Mouse (Mus musculus) intestine, embryonic 16.5 days (tissue): ENCODE measurements around the gene Olfr1278. TPM values are rescaled to one million over a fixed set of nuclear protein-coding genes. Genes with fewer than 3 reads are reported as not detected.
"Not testable (repeated sequence)": the region's sequence is repeated elsewhere in the genome, so short reads cannot be mapped to it uniquely, and the experiment has no call there.

ENCODE experiments used
- ATAC-seq: fragments of 200-750 bp; cut with Nextera tagmentation; 2 replicates; pipeline ENCODE4 v1.8.0; 2017; ENCODE audit warnings: moderate TSS enrichment, moderate library complexity
- H3K27ac ChIP-seq: fragments of 300-500 bp; sonication (generic); 2 replicates; pipeline ENCODE4 v1.5.1; 2014; ENCODE audit warnings: mild to moderate bottlenecking, low read length
- H3K27me3 ChIP-seq: fragments of 300-500 bp; sonication (generic); replicated peaks from 2 replicates; pipeline ENCODE4 v1.6.1; 2014; ENCODE audit warnings: low read length, control low read depth, mixed read lengths; ENCODE audit not compliant: control insufficient read depth, insufficient read depth
- H3K36me3 ChIP-seq: fragments of 300-500 bp; sonication (generic); 2 replicates; pipeline ENCODE4 v1.6.1; 2014; ENCODE audit warnings: low read length, control low read depth; ENCODE audit not compliant: control insufficient read depth, insufficient read depth
- H3K4me1 ChIP-seq: fragments of 300-500 bp; sonication (generic); 2 replicates; pipeline ENCODE4 v1.6.1; 2014; ENCODE audit warnings: low read length, control low read depth, mixed read lengths; ENCODE audit not compliant: control insufficient read depth, insufficient read depth
- H3K4me2 ChIP-seq: fragments of 300-500 bp; sonication (generic); 2 replicates; pipeline ENCODE4 v1.6.1; 2014; ENCODE audit warnings: low read depth, low read length, control low read depth
- H3K4me3 ChIP-seq: fragments of 300-500 bp; sonication (generic); 2 replicates; pipeline ENCODE4 v1.5.1; 2014; ENCODE audit warnings: mild to moderate bottlenecking, low read length
- H3K9ac ChIP-seq: fragments of 300-500 bp; sonication (generic); 2 replicates; pipeline ENCODE4 v1.6.1; 2014; ENCODE audit warnings: low read depth, low read length
- H3K9me3 ChIP-seq: fragments of 300-500 bp; sonication (generic); 2 replicates; pipeline ENCODE4 v1.6.1; 2016; ENCODE audit warnings: low read length, control low read depth; ENCODE audit not compliant: control insufficient read depth
- WGBS: fragments of 180-500 bp; shearing (Covaris S2); extraction: QIAGEN DNeasy Blood & Tissue Kit; methylation state at CpG from one replicate; pipeline ENCODE4 v1.1.7; 2014; 5-methylcytosine and 5-hydroxymethylcytosine counted together
- polyA plus RNA-seq: library from polyadenylated mRNA; unstranded; fragments of >200 nt; fragmentation: Nextera tagmentation; extraction: Ambion mirVana; gene quantifications from 2 replicates; pipeline ENCODE4 v1.2.1, GENCODE M21; 2015

Olfr1278 gene
- not detected in 2 replicates for polyA plus RNA-seq

DNA sequence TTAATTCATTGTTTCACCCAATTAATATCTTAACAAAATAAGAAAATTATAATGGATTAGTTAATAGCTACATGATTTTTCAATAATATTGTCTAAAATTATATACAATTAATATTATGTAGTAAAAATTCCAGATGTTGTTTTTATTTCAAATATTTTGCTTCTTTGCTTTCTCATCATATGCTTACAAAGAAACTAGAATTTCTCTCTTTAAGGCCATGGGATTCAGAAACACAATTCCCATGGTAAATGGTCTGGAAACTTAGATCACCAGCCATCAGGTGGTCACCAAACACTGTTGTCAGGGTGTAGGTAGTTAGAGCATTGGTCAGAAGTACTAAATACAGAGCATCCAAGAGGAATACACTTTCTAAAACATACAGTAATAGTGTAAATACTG is at the start of gene Olfr1278:
Gene Olfr1278 (plus strand): TSS at position 301 of the 400 bp plus-strand sequence.
- no peak within 1 kb of the TSS for H3K27ac ChIP-seq
- H3K27me3 ChIP-seq = no peaks in the 10 kb centered on the region
- H3K36me3 ChIP-seq = no peaks in the 10 kb centered on the region
- H3K4me2 ChIP-seq = no peak within 1 kb of the TSS
- no peaks in the 10 kb centered on the region for H3K4me1 ChIP-seq
- no peaks in the 10 kb centered on the region for H3K9me3 ChIP-seq
- no peak within 1 kb of the TSS for H3K4me3 ChIP-seq
- no peak within 1 kb of the TSS for H3K9ac ChIP-seq
- no peak for ATAC-seq

DNA sequence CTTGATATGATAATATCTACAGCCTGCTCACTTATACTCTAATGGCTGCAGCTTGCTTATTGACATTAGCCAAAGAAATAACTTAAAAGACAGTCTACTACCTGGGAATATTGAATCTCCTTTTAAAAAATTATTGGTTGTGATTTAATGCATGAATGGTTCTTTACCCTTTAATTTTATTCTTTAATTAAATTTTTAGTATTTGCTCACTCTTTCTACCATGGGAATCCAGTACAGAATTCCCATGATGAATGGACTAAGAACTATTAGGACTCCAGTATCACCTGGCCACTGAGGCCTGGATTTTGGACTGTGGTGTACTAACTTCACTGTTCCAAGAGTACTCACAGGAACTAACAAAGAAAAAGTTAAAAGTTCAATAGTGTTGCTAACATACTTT is 35.7 kb upstream of the Olfr1278 start, which contains the start of gene Olfr1276:
Gene Olfr1276 (plus strand): TSS at position 301 of the 400 bp plus-strand sequence.
- no peak for ATAC-seq
- Histone ChIP-seq H3K4me3 (no peak within 1 kb of the TSS), H3K9ac (no peak within 1 kb of the TSS), H3K27me3 (no peaks in the 10 kb centered on the region), H3K9me3 (no peaks in the 10 kb centered on the region), H3K36me3 (no peaks in the 10 kb centered on the region), H3K4me2 (no peak within 1 kb of the TSS), H3K4me1 (no peaks in the 10 kb centered on the region), H3K27ac (no peak within 1 kb of the TSS)

DNA sequence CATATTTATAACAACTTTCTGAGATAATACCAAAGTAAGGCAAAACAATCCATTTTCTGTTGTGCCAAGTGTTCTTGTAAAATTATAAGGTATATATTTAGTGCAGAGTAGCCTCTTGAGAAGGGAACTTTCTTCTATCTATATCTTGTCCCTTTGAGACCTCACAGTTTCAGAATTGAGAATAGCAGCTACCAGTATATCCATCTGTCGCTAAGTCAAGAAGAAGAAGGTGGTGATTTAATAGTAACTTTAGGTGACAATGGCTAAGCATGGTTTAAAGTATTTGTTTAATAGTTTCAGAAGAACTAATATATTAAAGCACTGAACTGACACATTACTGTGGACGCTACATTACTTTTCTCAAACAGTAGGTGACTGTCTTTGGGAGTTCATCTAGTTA is 15.9 kb upstream of the Olfr1278 start, which contains the start of gene Olfr1277:
Gene Olfr1277 (minus strand): TSS at position 101 of the 400 bp plus-strand sequence.
- 80% methylated on average over 2 of the region's 2 CpGs for WGBS

GRCm38 (mm10) chr2:111298541-111298940 is 8.6 kb downstream of the Olfr1278 start:
- Histone ChIP-seq H3K27me3 (no peaks in the 10 kb centered on the region), H3K4me3 (no peak overlapping the region), H3K4me1 (no peaks in the 10 kb centered on the region), H3K4me2 (no peak overlapping the region), H3K36me3 (no peaks in the 10 kb centered on the region), H3K9ac (no peak overlapping the region), H3K9me3 (no peaks in the 10 kb centered on the region), H3K27ac (no peak overlapping the region)
- ATAC-seq = no peak

More for the DNA sequence above, 15.9 kb upstream of the Olfr1278 start, which contains the start of gene Olfr1277:
- H3K27ac ChIP-seq = no peak within 1 kb of the TSS
- H3K36me3 ChIP-seq = no peaks in the 10 kb centered on the region
- no peak within 1 kb of the TSS for H3K9ac ChIP-seq
- no peaks in the 10 kb centered on the region for H3K9me3 ChIP-seq
- no peak within 1 kb of the TSS for H3K4me2 ChIP-seq
- no peaks in the 10 kb centered on the region for H3K4me1 ChIP-seq
- H3K27me3 ChIP-seq = no peaks in the 10 kb centered on the region
- ATAC-seq = no peak
- H3K4me3 ChIP-seq = no peak within 1 kb of the TSS

GRCm38 (mm10) chr2:111300374-111300773 is 10.4 kb downstream of the Olfr1278 start, which contains the start of gene Olfr1279:
Gene Olfr1279 (plus strand): TSS chr2:111300635.
- H3K27ac ChIP-seq = no peak within 1 kb of the TSS
- H3K36me3 ChIP-seq = no peaks in the 10 kb centered on the region
- H3K27me3 ChIP-seq = no peaks in the 10 kb centered on the region
- ATAC-seq = no peak
- no peak within 1 kb of the TSS for H3K4me2 ChIP-seq
- no peaks in the 10 kb centered on the region for H3K9me3 ChIP-seq
- H3K9ac ChIP-seq = no peak within 1 kb of the TSS
- H3K4me1 ChIP-seq = no peaks in the 10 kb centered on the region
- H3K4me3 ChIP-seq = no peak within 1 kb of the TSS

- no peak for ATAC-seq
- H3K4me1 ChIP-seq = no peaks in the 10 kb centered on the region
- H3K36me3 ChIP-seq = no peaks in the 10 kb centered on the region
- H3K4me3 ChIP-seq = no peak within 1 kb of the TSS
- no peak within 1 kb of the TSS for H3K4me2 ChIP-seq
- H3K9ac ChIP-seq = no peak within 1 kb of the TSS
- H3K27ac ChIP-seq = no peak within 1 kb of the TSS
- no peaks in the 10 kb centered on the region for H3K27me3 ChIP-seq
- no peaks in the 10 kb centered on the region for H3K9me3 ChIP-seq
Observed at GRCm38 (mm10) chr2:111313717-111314116, 23.8 kb downstream of the Olfr1278 start, which contains the start of gene Olfr1280. Gene Olfr1280 (plus strand): TSS chr2:111314017.

DNA sequence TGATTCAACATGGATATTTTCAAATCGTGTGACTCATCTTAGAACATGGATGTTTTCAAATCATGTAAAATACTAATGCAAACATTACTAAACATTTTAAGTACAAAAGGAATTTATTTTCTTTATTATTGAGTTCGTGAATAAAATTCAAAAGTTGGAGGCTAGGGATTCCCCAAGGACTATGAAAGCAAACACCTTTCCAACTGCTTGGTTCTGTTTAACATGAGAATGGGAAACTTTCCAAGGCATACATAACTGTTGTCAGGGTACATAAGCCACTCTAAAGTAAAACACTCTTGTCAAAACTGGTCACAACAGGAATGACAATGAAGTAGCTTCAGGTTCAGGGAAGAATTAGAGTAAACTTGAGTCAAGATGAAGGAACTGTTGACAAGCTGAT is 36.3 kb downstream of the Olfr1278 start, which contains the start of gene Olfr1281:
Gene Olfr1281 (plus strand): TSS at position 301 of the 400 bp plus-strand sequence.
- H3K4me2 ChIP-seq = no peak within 1 kb of the TSS
- no peak within 1 kb of the TSS for H3K4me3 ChIP-seq
- no peaks in the 10 kb centered on the region for H3K4me1 ChIP-seq
- H3K9ac ChIP-seq = no peak within 1 kb of the TSS
- H3K36me3 ChIP-seq = no peaks in the 10 kb centered on the region
- H3K27me3 ChIP-seq = no peaks in the 10 kb centered on the region
- WGBS = 75% methylated on average over 2 of the region's 2 CpGs
- no peak for ATAC-seq
- H3K9me3 ChIP-seq = no peaks in the 10 kb centered on the region
- H3K27ac ChIP-seq = no peak within 1 kb of the TSS

- WGBS = 88% methylated on average over 5 of the region's 5 CpGs
- not testable (repeated sequence) for H3K9me3 ChIP-seq, H3K4me1 ChIP-seq, ATAC-seq, H3K4me2 ChIP-seq, H3K9ac ChIP-seq, H3K27me3 ChIP-seq, H3K36me3 ChIP-seq, H3K4me3 ChIP-seq, H3K27ac ChIP-seq
Observed at GRCm38 (mm10) chr2:111333721-111334120, 43.8 kb downstream of the Olfr1278 start.

DNA sequence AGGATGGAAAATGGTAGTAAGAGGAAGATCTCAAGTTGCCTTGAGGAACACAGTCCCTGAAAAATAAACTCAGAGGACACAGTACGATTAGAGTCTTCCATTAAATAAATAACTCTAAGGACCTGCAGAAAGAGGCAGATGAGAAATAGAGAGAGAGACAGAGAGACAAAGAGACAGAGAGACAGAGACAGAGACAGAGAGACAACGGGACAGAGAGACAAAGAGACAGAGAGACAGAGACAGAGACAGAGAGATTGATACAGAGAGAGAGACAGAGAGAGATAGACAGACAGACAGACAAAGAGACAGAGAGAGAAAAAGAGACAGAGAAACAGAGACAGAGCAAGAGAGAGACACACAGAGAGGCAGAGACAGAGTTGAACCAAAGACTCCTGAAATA is 46.0 kb downstream of the Olfr1278 start, which contains the start of gene Olfr1282:
Gene Olfr1282 (minus strand): TSS at position 101 of the 400 bp plus-strand sequence.
- Histone ChIP-seq H3K9ac (no peak within 1 kb of the TSS), H3K4me2 (no peak within 1 kb of the TSS), H3K27me3 (no peaks in the 10 kb centered on the region), H3K36me3 (no peaks in the 10 kb centered on the region), H3K9me3 (no peaks in the 10 kb centered on the region), H3K4me3 (no peak within 1 kb of the TSS), H3K4me1 (no peaks in the 10 kb centered on the region), H3K27ac (no peak within 1 kb of the TSS)
- no peak for ATAC-seq
- WGBS = 77% methylated on average over 2 of the region's 2 CpGs
